Mouse (Mus musculus) kidney, postnatal 0 days (tissue): ENCODE measurements around the gene Vmn1r209. TPM values are rescaled to one million over a fixed set of nuclear protein-coding genes. Genes with fewer than 3 reads are reported as not detected.
"Not testable (repeated sequence)": the region's sequence is repeated elsewhere in the genome, so short reads cannot be mapped to it uniquely, and the experiment has no call there.

Experiments used
- ATAC-seq: fragments of 200-750 bp; cut with Nextera tagmentation; replicated peaks from 2 replicates; pipeline ENCODE4 v1.8.0; 2017; ENCODE audit warnings: low read depth, moderate number of reproducible peaks, moderate TSS enrichment, moderate library complexity; ENCODE audit not compliant: low FRiP score
- DNase-seq: peaks from one replicate; pipeline ENCODE4 v3.0.0-alpha.2; 2016; ENCODE audit warnings: low spot score
- H3K27ac ChIP-seq: fragments of 300-500 bp; sonication (generic); 2 replicates; pipeline ENCODE4 v1.5.1; 2014; ENCODE audit warnings: mild to moderate bottlenecking
- H3K27me3 ChIP-seq: fragments of 300-500 bp; sonication (generic); 2 replicates; pipeline ENCODE4 v1.6.1; 2014; ENCODE audit warnings: low read length, mixed read lengths; ENCODE audit not compliant: insufficient read depth
- H3K36me3 ChIP-seq: fragments of 300-500 bp; sonication (generic); 2 replicates; pipeline ENCODE4 v1.6.1; 2014; ENCODE audit warnings: low read length, mixed read lengths; ENCODE audit not compliant: insufficient read depth
- H3K4me1 ChIP-seq: fragments of 300-500 bp; sonication (generic); replicated peaks from 2 replicates; pipeline ENCODE4 v1.6.1; 2014; ENCODE audit warnings: antibody characterized with exemption, low read length, mixed read lengths; ENCODE audit not compliant: insufficient read depth
- H3K4me2 ChIP-seq: fragments of 300-500 bp; sonication (generic); 2 replicates; pipeline ENCODE4 v1.6.1; 2014; ENCODE audit warnings: mild to moderate bottlenecking, low read length, moderate library complexity, mixed read lengths
- H3K4me3 ChIP-seq: fragments of 300-500 bp; sonication (generic); replicated peaks from 2 replicates; pipeline ENCODE4 v1.5.1; 2014; ENCODE audit warnings: low read depth, low read length
- H3K9ac ChIP-seq: fragments of 300-500 bp; sonication (generic); 2 replicates; pipeline ENCODE4 v1.6.1; 2014; ENCODE audit warnings: low read depth, low read length
- H3K9me3 ChIP-seq: fragments of 300-500 bp; sonication (generic); replicated peaks from 2 replicates; pipeline ENCODE4 v1.6.1; 2016; ENCODE audit warnings: low read length, inconsistent platforms, mixed read lengths
- WGBS: fragments of 180-500 bp; shearing (Covaris S2); extraction: QIAGEN DNeasy Blood & Tissue Kit; methylation state at CpG from one replicate; pipeline ENCODE4 v1.1.7; 2014; 5-methylcytosine and 5-hydroxymethylcytosine counted together
- polyA plus RNA-seq: library from polyadenylated mRNA; unstranded; fragments of >200 nt; fragmentation: Nextera tagmentation; extraction: Ambion mirVana; gene quantifications from 2 replicates; pipeline ENCODE4 v1.2.1, GENCODE M21; 2015

Vmn1r209 gene
- polyA plus RNA-seq, 1 experiment from 2014 or later, result not detected

GRCm38 (mm10) chr13:22777300-22777699 is 32.2 kb downstream of the Vmn1r209 start, which contains the start of gene Vmn1r208:
Gene Vmn1r208, minus strand, starts transcription at chr13:22777400.
- DNase-seq, result not testable (repeated sequence)

DNA sequence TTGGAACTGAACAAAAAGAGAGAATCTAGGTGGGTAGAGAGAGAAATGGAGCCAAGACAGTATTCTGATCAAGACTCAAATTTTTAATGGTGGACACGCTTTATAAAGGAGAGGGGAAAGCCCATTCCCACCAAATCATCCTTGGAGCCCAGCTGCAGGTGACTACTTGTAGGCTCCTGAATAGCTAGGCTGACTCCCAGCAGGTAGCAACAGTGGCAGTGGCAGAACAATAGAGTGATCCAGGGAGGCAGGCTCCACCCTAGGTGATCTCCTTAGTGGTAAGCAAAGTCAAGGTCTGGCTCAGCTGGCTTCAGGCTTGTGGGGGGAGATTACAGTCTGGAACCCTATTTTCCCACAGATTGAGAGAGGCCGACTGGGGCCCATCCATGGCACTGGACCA is 37.9 kb downstream of the Vmn1r209 start:
- not testable (repeated sequence) for H3K27me3 ChIP-seq

More at GRCm38 (mm10) chr13:22777300-22777699, 32.2 kb downstream of the Vmn1r209 start, which contains the start of gene Vmn1r208:
- H3K36me3 ChIP-seq, H3K9ac ChIP-seq, H3K4me2 ChIP-seq, H3K9me3 ChIP-seq, H3K27me3 ChIP-seq, ATAC-seq, H3K27ac ChIP-seq, H3K4me3 ChIP-seq, H3K4me1 ChIP-seq: not testable (repeated sequence)
- WGBS, result no CpG with 5 or more reads among the region's 7 CpGs

More for the DNA sequence above, 37.9 kb downstream of the Vmn1r209 start:
- ATAC-seq, H3K9ac ChIP-seq, H3K4me1 ChIP-seq, H3K36me3 ChIP-seq, H3K4me2 ChIP-seq, H3K27ac ChIP-seq, H3K9me3 ChIP-seq, H3K4me3 ChIP-seq, DNase-seq: not testable (repeated sequence)
- 100% methylated on average over 1 of the region's 2 CpGs for WGBS

Other genes starting within 250 kb of the Vmn1r209 start
- gene Vmn1r205, start 216.7 kb downstream of the Vmn1r209 start, polyA plus RNA-seq, result not detected in 2 replicates
- not detected in 2 replicates for gene Vmn1r206, start 185.4 kb downstream of the Vmn1r209 start, polyA plus RNA-seq
- not detected in 2 replicates for gene Vmn1r207-ps, start 80.1 kb downstream of the Vmn1r209 start, polyA plus RNA-seq
- not detected in 2 replicates for gene Vmn1r208, start 32.3 kb downstream of the Vmn1r209 start, polyA plus RNA-seq
- not detected in 2 replicates for gene Vmn1r210, start 21.7 kb upstream of the Vmn1r209 start, polyA plus RNA-seq
- gene Vmn1r211, start 47.9 kb upstream of the Vmn1r209 start, polyA plus RNA-seq, result not detected in 2 replicates
- not detected in 2 replicates for gene Vmn1r212, start 74.5 kb upstream of the Vmn1r209 start, polyA plus RNA-seq
- not detected in 2 replicates for gene Vmn1r213, start 198.0 kb upstream of the Vmn1r209 start, polyA plus RNA-seq
- gene Vmn1r214, start 220.7 kb upstream of the Vmn1r209 start, polyA plus RNA-seq, result not detected in 2 replicates